Mouse (Mus musculus) heart, embryonic 13.5 days (tissue): ENCODE results near the gene Ovgp1. TPM values are rescaled to one million over a fixed set of nuclear protein-coding genes. Genes with fewer than 3 reads are reported as not detected.
"Not testable (repeated sequence)": the region's sequence is repeated elsewhere in the genome, so short reads cannot be mapped to it uniquely, and the experiment has no call there.

Source experiments
- ATAC-seq: fragments of 200-750 bp; cut with Nextera tagmentation; 2 replicates; pipeline ENCODE4 v1.8.0; 2017; ENCODE audit warnings: moderate TSS enrichment; ENCODE audit not compliant: insufficient number of reproducible peaks, low FRiP score, low TSS enrichment; ENCODE audit errors: extremely low read depth
- H3K27ac ChIP-seq: fragments of 300-500 bp; sonication (generic); replicated peaks from 2 replicates; pipeline ENCODE4 v1.5.1; 2015; ENCODE audit warnings: moderate library complexity, mild to moderate bottlenecking, inconsistent platforms
- H3K27me3 ChIP-seq: fragments of 300-500 bp; sonication (generic); replicated peaks from 2 replicates; pipeline ENCODE4 v1.6.1; 2015; ENCODE audit warnings: mild to moderate bottlenecking, inconsistent platforms
- H3K36me3 ChIP-seq: fragments of 300-500 bp; sonication (generic); 2 replicates; pipeline ENCODE4 v1.6.1; 2015; ENCODE audit warnings: mild to moderate bottlenecking, inconsistent platforms
- H3K4me1 ChIP-seq: fragments of 300-500 bp; sonication (generic); 2 replicates; pipeline ENCODE4 v1.6.1; 2015; ENCODE audit warnings: inconsistent platforms
- H3K4me2 ChIP-seq: fragments of 300-500 bp; sonication (generic); 2 replicates; pipeline ENCODE4 v1.6.1; 2015; ENCODE audit warnings: inconsistent platforms, mild to moderate bottlenecking, moderate library complexity
- H3K4me3 ChIP-seq: fragments of 300-500 bp; sonication (generic); 2 replicates; pipeline ENCODE4 v1.5.1; 2015; ENCODE audit warnings: moderate library complexity, mild to moderate bottlenecking, inconsistent platforms
- H3K9ac ChIP-seq: fragments of 300-500 bp; sonication (generic); 2 replicates; pipeline ENCODE4 v1.6.1; 2015; ENCODE audit warnings: inconsistent platforms, mild to moderate bottlenecking, moderate library complexity
- H3K9me3 ChIP-seq: fragments of 300-500 bp; sonication (generic); 2 replicates; pipeline ENCODE4 v1.6.1; 2016; ENCODE audit warnings: inconsistent platforms
- WGBS: fragments of 180-500 bp; shearing (Covaris S2); methylation state at CpG from one replicate; pipeline ENCODE4 v1.1.7; 2015; ENCODE audit warnings: mixed read lengths; 5-methylcytosine and 5-hydroxymethylcytosine counted together
- polyA plus RNA-seq: library from polyadenylated mRNA; unstranded; fragments of >200 nt; fragmentation: Nextera tagmentation; extraction: Ambion mirVana; gene quantifications from 2 replicates; pipeline ENCODE4 v1.2.1, GENCODE M21; 2015

The Ovgp1 gene
- polyA plus RNA-seq, 1 experiment from 2014 or later: 1.7 TPM

GRCm38 (mm10) chr3:105957235-105957634 is 16.3 kb upstream of the Ovgp1 start:
- Histone ChIP-seq H3K9me3 (no peaks in the 10 kb centered on the region), H3K4me2 (peak overlapping the region; percentile 89), H3K27ac (no peak overlapping the region), H3K36me3 (peaks cover 56% of the 10 kb centered on the region), H3K4me3 (peak overlapping the region; percentile 96), H3K4me1 (peaks cover 39% of the 10 kb centered on the region), H3K27me3 (no peaks in the 10 kb centered on the region), H3K9ac (peak overlapping the region; percentile 53; the same call in 1 of the 2 replicates)
- no peak for ATAC-seq
- 89% methylated on average over 1 of the region's 1 CpGs for WGBS

- Histone ChIP-seq H3K4me1 (peaks cover 39% of the 10 kb centered on the region), H3K27ac (peak overlapping the region; percentile 95), H3K27me3 (no peaks in the 10 kb centered on the region), H3K4me2 (peak overlapping the region; percentile 89), H3K4me3 (peak overlapping the region; percentile 96), H3K9ac (peak overlapping the region; percentile 100), H3K36me3 (peaks cover 56% of the 10 kb centered on the region), H3K9me3 (no peaks in the 10 kb centered on the region)
- no peak for ATAC-seq
- 35% methylated on average over 5 of the region's 5 CpGs for WGBS
Measured at GRCm38 (mm10) chr3:105958204-105958603, 15.3 kb upstream of the Ovgp1 start.

GRCm38 (mm10) chr3:105958974-105959580 is 14.4 kb upstream of the Ovgp1 start, which contains the start of gene Wdr77:
TSS of gene Wdr77 (plus strand) at chr3:105959369.
- WGBS: under 1% methylated on average over 52 of the region's 52 CpGs

GRCm38 (mm10) chr3:105959585-105959984 is 13.9 kb upstream of the Ovgp1 start:
- H3K27me3 ChIP-seq: no peaks in the 10 kb centered on the region
- H3K4me2 ChIP-seq: peak overlapping the region; percentile 94
- peaks cover 57% of the 10 kb centered on the region for H3K36me3 ChIP-seq
- peak overlapping the region; percentile 62 for H3K27ac ChIP-seq
- H3K4me1 ChIP-seq: peaks cover 39% of the 10 kb centered on the region
- peak overlapping the region; percentile 96 for H3K9ac ChIP-seq
- H3K9me3 ChIP-seq: no peaks in the 10 kb centered on the region
- peak overlapping the region; percentile 96 for H3K4me3 ChIP-seq
- WGBS: under 1% methylated on average over 26 of the region's 26 CpGs
- peak; percentile 59 for ATAC-seq

More at GRCm38 (mm10) chr3:105958974-105959580, 14.4 kb upstream of the Ovgp1 start, which contains the start of gene Wdr77:
- Histone ChIP-seq H3K9ac (peak within 1 kb of the TSS; percentile 100), H3K4me3 (peak within 1 kb of the TSS; percentile 96), H3K36me3 (peaks cover 56% of the 10 kb centered on the region), H3K9me3 (no peaks in the 10 kb centered on the region), H3K27me3 (no peaks in the 10 kb centered on the region), H3K4me2 (peak within 1 kb of the TSS; percentile 94), H3K27ac (peak within 1 kb of the TSS; percentile 95), H3K4me1 (peaks cover 39% of the 10 kb centered on the region)
- peak; percentile 97 for ATAC-seq

- Histone ChIP-seq H3K9me3 (no peaks in the 10 kb centered on the region), H3K27me3 (no peaks in the 10 kb centered on the region), H3K27ac (peak within 1 kb of the TSS; percentile 95), H3K4me2 (peak within 1 kb of the TSS; percentile 94), H3K36me3 (peaks cover 57% of the 10 kb centered on the region), H3K4me1 (peaks cover 35% of the 10 kb centered on the region), H3K4me3 (peak within 1 kb of the TSS; percentile 96), H3K9ac (peak within 1 kb of the TSS; percentile 100)
- 4% methylated on average over 6 of the region's 6 CpGs for WGBS
- ATAC-seq: no peak
Measured at GRCm38 (mm10) chr3:105959999-105960398, 13.5 kb upstream of the Ovgp1 start, which contains the start of gene Atp5f1. TSS of gene Atp5f1 (minus strand) at chr3:105960099.

GRCm38 (mm10) chr3:105960700-105961099 is 12.8 kb upstream of the Ovgp1 start:
- Histone ChIP-seq H3K4me3 (peak overlapping the region; percentile 96), H3K9ac (no peak overlapping the region), H3K9me3 (no peaks in the 10 kb centered on the region), H3K27ac (no peak overlapping the region), H3K4me2 (peak overlapping the region; percentile 94), H3K36me3 (peaks cover 61% of the 10 kb centered on the region), H3K4me1 (peaks cover 35% of the 10 kb centered on the region), H3K27me3 (no peaks in the 10 kb centered on the region)
- WGBS: 96% methylated on average over 2 of the region's 2 CpGs
- ATAC-seq: no peak

- 78% methylated on average over 5 of the region's 5 CpGs for WGBS
- Histone ChIP-seq H3K27ac (no peak overlapping the region), H3K27me3 (no peaks in the 10 kb centered on the region), H3K4me1 (no peaks in the 10 kb centered on the region), H3K36me3 (peaks cover 42% of the 10 kb centered on the region), H3K9me3 (no peaks in the 10 kb centered on the region), H3K4me2 (no peak overlapping the region), H3K4me3 (no peak overlapping the region), H3K9ac (no peak overlapping the region)
- no peak for ATAC-seq
Measured at GRCm38 (mm10) chr3:105971831-105972446, 1.6 kb upstream of the Ovgp1 start.

GRCm38 (mm10) chr3:105974174-105974573 is 663 bp downstream of the Ovgp1 start:
- Histone ChIP-seq H3K27me3 (no peaks in the 10 kb centered on the region), H3K27ac (no peak overlapping the region), H3K36me3 (peaks cover 20% of the 10 kb centered on the region), H3K4me1 (no peaks in the 10 kb centered on the region), H3K4me3 (no peak overlapping the region), H3K9me3 (no peaks in the 10 kb centered on the region), H3K4me2 (no peak overlapping the region), H3K9ac (no peak overlapping the region)
- no peak for ATAC-seq
- 81% methylated on average over 2 of the region's 2 CpGs for WGBS

GRCm38 (mm10) chr3:105989611-105990010 is 16.1 kb downstream of the Ovgp1 start:
- H3K27me3 ChIP-seq, ATAC-seq, H3K9ac ChIP-seq, H3K9me3 ChIP-seq, H3K4me2 ChIP-seq, H3K36me3 ChIP-seq, H3K27ac ChIP-seq, H3K4me1 ChIP-seq, H3K4me3 ChIP-seq: not testable (repeated sequence)
- WGBS: 53% methylated on average over 5 of the region's 5 CpGs

- Histone ChIP-seq H3K27ac (no peak overlapping the region), H3K27me3 (no peaks in the 10 kb centered on the region), H3K4me2 (no peak overlapping the region), H3K9ac (no peak overlapping the region), H3K9me3 (no peaks in the 10 kb centered on the region), H3K36me3 (no peaks in the 10 kb centered on the region), H3K4me1 (no peaks in the 10 kb centered on the region), H3K4me3 (no peak overlapping the region)
- WGBS: 25% methylated on average over 4 of the region's 4 CpGs
- ATAC-seq: no peak
Measured at GRCm38 (mm10) chr3:105991653-105992283, 18.3 kb downstream of the Ovgp1 start.

GRCm38 (mm10) chr3:105994730-105995129 is 21.2 kb downstream of the Ovgp1 start:
- Histone ChIP-seq H3K4me2 (no peak overlapping the region), H3K27ac (no peak overlapping the region), H3K4me1 (no peaks in the 10 kb centered on the region), H3K36me3 (no peaks in the 10 kb centered on the region), H3K9me3 (no peaks in the 10 kb centered on the region), H3K9ac (no peak overlapping the region), H3K4me3 (no peak overlapping the region), H3K27me3 (no peaks in the 10 kb centered on the region)
- no peak for ATAC-seq
- WGBS: 74% methylated on average over 2 of the region's 2 CpGs
